Mouse (Mus musculus) testis, postnatal 10 days (tissue): ENCODE results near the gene Stambpl1.

Source experiments
- DNase-seq: peaks from one replicate; pipeline ENCODE4 v3.0.0; 2021; ENCODE audit warnings: low spot score

Gene Stambpl1

DNA sequence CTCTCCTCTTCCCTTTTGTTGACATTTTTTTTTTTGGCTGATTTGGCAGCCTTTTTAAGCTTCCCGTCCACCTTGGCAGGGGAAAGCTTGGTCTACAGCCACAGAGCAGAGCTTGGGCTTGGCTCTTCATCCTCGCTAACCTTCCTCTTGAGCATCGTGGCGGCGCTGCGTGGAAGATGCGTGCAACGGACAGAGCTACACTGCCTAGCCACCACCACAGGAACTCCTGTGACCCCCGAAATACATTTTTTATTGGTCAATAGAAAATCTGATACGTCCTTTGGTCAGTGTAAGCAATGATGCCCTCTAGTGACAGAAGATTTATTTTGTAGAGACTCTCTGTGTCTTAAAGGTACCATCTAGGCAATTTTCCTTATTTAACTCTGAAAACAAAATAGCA is 92.4 kb downstream of the Stambpl1 start:
- no peak for DNase-seq

DNA sequence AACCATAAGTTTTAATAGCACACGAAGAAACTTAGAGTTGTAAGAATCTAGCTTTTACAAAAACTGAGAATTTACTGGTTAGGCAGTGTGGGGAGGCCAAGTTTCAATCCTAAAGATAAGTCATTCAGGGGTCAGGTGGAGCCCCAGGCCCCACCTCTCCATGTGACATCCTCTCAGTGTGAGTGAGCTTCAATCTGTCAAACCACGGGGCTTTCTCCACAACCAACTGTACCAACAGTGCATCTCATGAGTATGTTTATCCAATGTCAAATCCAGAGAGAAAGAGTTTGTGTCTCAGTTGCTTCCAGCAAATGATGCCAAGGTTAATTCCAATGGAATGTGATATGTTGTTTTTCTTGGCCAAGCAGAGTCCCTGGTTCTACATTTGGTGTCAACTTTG is 92.8 kb downstream of the Stambpl1 start:
- DNase-seq, result no peak

GRCm38 (mm10) chr19:34287221-34287620 is 95.2 kb downstream of the Stambpl1 start:
- no peak for DNase-seq

GRCm38 (mm10) chr19:34287656-34288415 is 95.8 kb downstream of the Stambpl1 start:
- no peak for DNase-seq

- no peak for DNase-seq
Measured at GRCm38 (mm10) chr19:34288696-34289095, 96.7 kb downstream of the Stambpl1 start.
